Mouse (Mus musculus): ENCODE results near the gene Ppil2. TPM values are rescaled to one million over a fixed set of nuclear protein-coding genes. Genes with fewer than 3 reads are reported as not detected.
A peak's percentile ranks its signal among the peaks of the same experiment; 100 is the strongest.

Gene Ppil2
- total RNA-seq, 1 experiment from 2014 or later: 90.0 TPM

GRCm38 (mm10) chr16:17104600-17104999 lies 6.5 kb downstream of the Ppil2 start:
- ATAC-seq (replicated peaks; ENCODE audit: low read depth, poor library complexity, severe bottlenecking): no peak

GRCm38 (mm10) chr16:17102630-17103220 lies 8.3 kb downstream of the Ppil2 start:
- ATAC-seq (replicated peaks; ENCODE audit: low read depth, poor library complexity, severe bottlenecking): no peak

GRCm38 (mm10) chr16:17096938-17097337 lies 14.1 kb downstream of the Ppil2 start:
- no peak for ATAC-seq (replicated peaks; ENCODE audit: low read depth, poor library complexity, severe bottlenecking)

GRCm38 (mm10) chr16:17088346-17088745 lies 22.7 kb downstream of the Ppil2 start:
- ATAC-seq (replicated peaks; ENCODE audit: low read depth, poor library complexity, severe bottlenecking): no peak

GRCm38 (mm10) chr16:17086669-17087193 lies 24.3 kb downstream of the Ppil2 start:
- ATAC-seq (replicated peaks; ENCODE audit: low read depth, poor library complexity, severe bottlenecking): no peak

- no peak for ATAC-seq (replicated peaks; ENCODE audit: low read depth, poor library complexity, severe bottlenecking)
Observed at GRCm38 (mm10) chr16:17086241-17086640, 24.8 kb downstream of the Ppil2 start.

GRCm38 (mm10) chr16:17085636-17086035 lies 25.4 kb downstream of the Ppil2 start:
- peak; percentile 30; the same call in 1 of the 2 replicates for ATAC-seq (replicated peaks; ENCODE audit: low read depth, poor library complexity, severe bottlenecking)

GRCm38 (mm10) chr16:17082121-17082792 lies 28.8 kb downstream of the Ppil2 start:
- no peak for ATAC-seq (replicated peaks; ENCODE audit: low read depth, poor library complexity, severe bottlenecking)

- ATAC-seq (replicated peaks; ENCODE audit: low read depth, poor library complexity, severe bottlenecking): no peak
Observed at GRCm38 (mm10) chr16:17078101-17078500, 33.0 kb downstream of the Ppil2 start.

- ATAC-seq (replicated peaks; ENCODE audit: low read depth, poor library complexity, severe bottlenecking): no peak
Observed at GRCm38 (mm10) chr16:17076869-17077268, 34.2 kb downstream of the Ppil2 start.

GRCm38 (mm10) chr16:17076301-17076700 lies 34.8 kb downstream of the Ppil2 start:
- ATAC-seq (replicated peaks; ENCODE audit: low read depth, poor library complexity, severe bottlenecking): no peak

GRCm38 (mm10) chr16:17073000-17073399 lies 38.1 kb downstream of the Ppil2 start:
- no peak for ATAC-seq (replicated peaks; ENCODE audit: low read depth, poor library complexity, severe bottlenecking)

- no peak for ATAC-seq (replicated peaks; ENCODE audit: low read depth, poor library complexity, severe bottlenecking)
Observed at GRCm38 (mm10) chr16:17070716-17071115, 40.3 kb downstream of the Ppil2 start.

GRCm38 (mm10) chr16:17069511-17070443 lies 41.3 kb downstream of the Ppil2 start, which contains the start of gene Ypel1:
Gene Ypel1, plus strand, starts transcription at chr16:17069696.
- peak; percentile 84 for ATAC-seq (replicated peaks; ENCODE audit: low read depth, poor library complexity, severe bottlenecking)

- ATAC-seq (replicated peaks; ENCODE audit: low read depth, poor library complexity, severe bottlenecking): no peak
Observed at GRCm38 (mm10) chr16:17067552-17067951, 43.5 kb downstream of the Ppil2 start.

- no peak for ATAC-seq (replicated peaks; ENCODE audit: low read depth, poor library complexity, severe bottlenecking)
Observed at GRCm38 (mm10) chr16:17062338-17062737, 48.7 kb downstream of the Ppil2 start.

- no peak for ATAC-seq (replicated peaks; ENCODE audit: low read depth, poor library complexity, severe bottlenecking)
Observed at GRCm38 (mm10) chr16:17055584-17055983, 55.5 kb downstream of the Ppil2 start.

- ATAC-seq (replicated peaks; ENCODE audit: low read depth, poor library complexity, severe bottlenecking): no peak
Observed at GRCm38 (mm10) chr16:17053903-17054302, 57.2 kb downstream of the Ppil2 start.

GRCm38 (mm10) chr16:17052087-17052486 lies 59.0 kb downstream of the Ppil2 start:
- ATAC-seq (replicated peaks; ENCODE audit: low read depth, poor library complexity, severe bottlenecking): no peak

GRCm38 (mm10) chr16:17049886-17050285 lies 61.2 kb downstream of the Ppil2 start:
- ATAC-seq (replicated peaks; ENCODE audit: low read depth, poor library complexity, severe bottlenecking): no peak
